Mouse (Mus musculus): ENCODE measurements around the gene Kmt5c.
"Not testable (repeated sequence)": the region's sequence is repeated elsewhere in the genome, so short reads cannot be mapped to it uniquely, and the experiment has no call there.

Kmt5c gene

DNA sequence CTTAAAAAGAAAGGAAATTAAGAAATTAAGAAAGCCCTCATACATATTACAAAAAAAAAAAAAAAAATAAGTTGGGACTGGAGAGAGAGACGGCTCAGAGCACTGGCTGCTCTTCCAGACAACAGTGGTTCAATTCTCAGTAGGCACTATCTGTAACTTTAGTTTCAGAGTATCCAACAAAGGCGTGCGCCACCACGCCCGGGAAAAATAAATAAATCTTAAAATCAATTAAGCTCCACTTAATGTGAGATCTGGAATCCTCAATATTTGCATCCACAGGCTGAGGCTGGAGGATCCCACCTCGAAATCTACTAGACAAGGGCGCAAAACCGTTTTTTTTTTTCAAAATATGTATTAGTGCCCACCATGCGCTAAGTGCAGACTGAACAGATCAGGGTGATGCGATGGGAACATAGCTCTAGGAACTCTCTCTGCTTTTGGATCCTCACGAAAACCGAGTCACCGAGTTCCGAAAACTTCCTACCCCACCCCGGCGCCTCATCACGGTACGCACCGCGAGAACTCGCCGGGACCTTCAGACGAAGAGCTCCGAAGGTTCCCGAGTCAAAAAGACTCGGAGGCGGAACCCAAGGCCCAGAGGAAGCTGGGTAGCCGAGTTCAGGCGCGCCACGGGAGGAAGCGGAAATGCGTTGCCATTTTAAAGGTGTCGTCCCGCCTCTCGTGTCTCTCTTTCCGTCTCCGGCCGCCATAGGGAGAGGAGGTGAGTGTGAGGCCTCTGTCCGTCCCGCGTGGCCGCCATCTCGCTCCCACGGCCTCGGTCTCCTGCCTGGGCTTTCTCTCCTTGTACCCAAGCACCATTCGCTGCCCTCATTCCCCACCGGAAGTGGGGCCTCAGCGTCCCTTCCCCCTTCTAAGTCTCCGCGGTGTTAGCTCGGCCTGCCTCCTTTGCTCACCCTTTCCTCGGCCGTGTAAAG is 52.6 kb downstream of the Kmt5c start, which contains the start of gene Rpl28:
Gene Rpl28 (plus strand): TSS at position 597 of the 935 bp plus-strand sequence.
- peak; percentile 96 to 97 for DNase-seq

DNA sequence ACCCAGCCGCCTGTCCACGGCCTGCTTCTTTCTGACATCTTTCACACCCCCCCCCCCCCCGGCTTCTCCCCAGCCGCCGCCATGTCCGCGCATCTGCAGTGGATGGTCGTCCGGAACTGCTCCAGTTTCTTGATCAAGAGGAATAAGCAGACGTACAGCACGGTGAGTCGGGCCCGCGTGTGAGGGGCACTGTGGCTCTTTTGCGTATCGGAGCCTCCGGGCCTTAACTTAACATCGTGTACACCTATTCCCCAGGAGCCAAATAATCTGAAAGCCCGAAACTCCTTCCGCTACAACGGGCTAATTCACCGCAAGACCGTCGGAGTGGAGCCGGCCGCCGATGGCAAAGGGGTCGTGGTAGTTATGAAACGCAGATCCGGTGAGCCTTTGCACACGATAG is 53.3 kb downstream of the Kmt5c start:
- not testable (repeated sequence) for DNase-seq

DNA sequence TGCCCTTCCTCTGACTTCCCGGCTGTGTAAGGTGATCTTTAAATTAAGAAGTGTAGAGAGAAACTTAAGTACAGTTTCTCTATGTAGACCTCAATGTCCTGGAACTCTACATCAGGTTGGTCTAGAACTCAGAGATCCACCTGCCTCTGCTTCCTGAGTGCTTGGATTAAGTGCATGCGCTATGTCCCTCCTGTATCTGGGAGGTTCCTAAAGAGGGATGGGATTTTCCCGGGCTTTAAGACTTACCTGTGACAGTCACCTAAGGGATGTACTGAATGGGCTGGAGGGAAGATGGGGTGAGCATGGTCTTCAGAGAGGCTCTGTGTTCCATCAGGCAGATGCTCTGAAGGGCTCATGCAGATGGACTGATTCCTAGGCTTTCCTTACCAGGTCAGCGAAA is 53.8 kb downstream of the Kmt5c start:
- DNase-seq: no peak

DNA sequence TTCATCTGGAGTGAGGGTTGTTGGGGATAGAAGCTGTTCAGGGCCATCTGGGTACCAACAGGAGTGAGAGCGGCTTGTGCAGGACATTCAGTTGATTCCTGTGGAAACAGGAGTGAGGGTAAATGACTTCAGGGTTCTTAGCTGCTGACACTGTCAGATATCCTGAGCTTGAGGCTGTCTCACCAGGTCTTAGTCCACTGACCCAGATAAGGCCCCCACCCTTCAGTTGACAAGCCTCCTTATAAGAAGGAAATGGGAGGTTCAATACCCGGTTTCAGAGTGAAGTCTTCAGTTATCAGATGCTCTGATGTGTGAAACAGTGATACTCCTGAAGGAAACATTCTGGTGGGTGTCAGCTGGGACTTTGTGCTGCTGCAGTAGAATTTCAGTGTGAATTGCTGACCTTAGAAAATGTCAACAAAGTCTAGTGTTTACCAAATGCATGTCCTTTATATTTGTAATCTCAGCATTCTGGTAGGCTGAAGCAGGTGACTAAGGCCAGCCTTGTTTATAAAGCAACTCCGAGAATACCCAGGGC is 54.8 kb downstream of the Kmt5c start:
- DNase-seq: no peak

DNA sequence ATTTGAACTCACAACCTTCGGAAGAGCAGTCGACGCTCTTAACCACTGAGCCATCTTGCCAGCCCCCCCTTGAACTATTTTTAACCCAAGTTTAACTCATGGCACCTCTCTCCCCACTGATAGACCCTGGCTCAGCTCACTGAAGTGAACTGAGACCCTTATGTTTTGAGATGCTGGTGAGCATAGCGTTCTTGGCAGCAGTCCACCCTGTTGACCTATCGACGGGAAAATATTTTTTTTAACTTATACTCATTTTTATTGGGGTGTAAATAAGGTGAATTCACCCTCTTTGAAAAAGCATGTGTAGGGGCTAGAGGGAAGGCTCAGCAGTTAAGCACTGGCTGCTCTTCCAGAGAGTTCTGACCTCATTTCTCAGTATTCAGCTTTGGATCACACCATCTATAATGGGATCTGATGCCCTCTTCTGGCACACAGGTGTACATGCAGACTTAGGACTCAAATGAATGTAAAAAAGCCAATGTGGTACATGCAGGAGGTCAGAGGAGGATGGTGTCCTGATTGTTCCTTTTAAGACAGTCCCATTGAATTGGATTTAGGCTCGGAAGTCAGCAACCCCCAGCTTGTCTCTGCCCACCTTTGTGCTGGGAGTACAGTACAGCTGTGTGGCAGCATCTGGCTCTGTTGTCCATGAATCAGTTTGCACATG is 56.0 kb downstream of the Kmt5c start:
- peak; percentile 48 to 62 for DNase-seq
